Mouse (Mus musculus) regulatory T cell (primary cell): ENCODE measurements around the gene Rsph6a.
"Not testable (repeated sequence)": the region's sequence is repeated elsewhere in the genome, so short reads cannot be mapped to it uniquely, and the experiment has no call there.

Source experiments
- in situ Hi-C: fragments of 300-600 bp; cut with MboI, MseI; formaldehyde crosslinking; loops from one replicate; pipeline ENCODE4 v1.15.1; 2025; ENCODE audit warnings: high pct_unique_total_duplicates

The Rsph6a gene

GRCm38 (mm10) chr7:19046286-19047069 lies 8.0 kb upstream of the Rsph6a start:
- in situ Hi-C loops: no loop called here

DNA sequence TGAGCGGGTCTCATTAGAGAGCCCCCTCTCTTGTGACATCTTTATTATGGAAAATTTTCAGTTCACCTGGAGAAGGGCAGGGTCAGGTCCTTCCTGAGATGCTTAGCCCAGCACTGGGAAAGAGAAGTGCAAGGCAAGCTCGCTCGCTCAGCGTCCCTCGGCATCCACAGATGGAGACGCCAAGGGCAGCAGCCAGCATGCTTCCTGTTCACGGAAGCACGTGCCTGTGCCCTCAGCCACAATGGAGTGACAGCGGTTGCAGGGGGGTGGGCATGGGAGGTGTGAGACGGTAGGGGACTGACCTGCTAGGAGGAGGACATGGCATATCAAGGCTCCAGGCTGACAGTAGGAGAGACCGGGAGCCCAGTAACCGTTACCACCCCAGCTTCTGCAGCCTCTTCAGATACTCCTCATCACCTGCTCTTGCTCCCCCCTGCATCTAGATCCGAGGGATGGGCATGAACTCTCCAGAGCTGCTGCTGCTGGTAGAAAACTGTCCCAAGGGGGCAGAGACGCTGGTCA lies 6.4 kb upstream of the Rsph6a start:
- in situ Hi-C loops: no loop called here

GRCm38 (mm10) chr7:19049252-19049651 lies 5.2 kb upstream of the Rsph6a start:
- in situ Hi-C loops: no loop called here

DNA sequence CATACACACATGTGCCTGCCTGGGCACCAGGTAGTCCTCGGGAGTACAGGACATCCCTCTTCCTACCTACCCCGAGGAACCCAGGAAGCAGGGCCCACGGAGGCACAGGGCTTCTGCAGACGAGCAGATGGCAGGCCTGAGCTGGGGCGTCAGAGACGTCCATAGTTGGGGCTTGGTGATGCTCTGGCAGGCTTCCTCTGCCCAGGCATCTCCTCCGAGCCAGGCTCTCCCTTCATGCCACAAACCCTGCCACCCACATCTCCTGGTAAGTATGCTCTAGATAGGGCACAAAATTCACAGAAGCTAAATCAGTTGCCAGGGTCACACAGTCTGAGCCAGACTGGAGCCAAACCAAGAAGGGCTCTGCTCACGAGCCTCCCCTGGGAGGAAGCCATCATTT lies 4.3 kb upstream of the Rsph6a start:
- in situ Hi-C loops: no loop called here

GRCm38 (mm10) chr7:19051161-19051560 lies 3.3 kb upstream of the Rsph6a start:
- in situ Hi-C loops: no loop called here

GRCm38 (mm10) chr7:19052345-19053135 lies 1.9 kb upstream of the Rsph6a start:
- in situ Hi-C loops: no loop called here

- in situ Hi-C loops: no loop called here
Measured at GRCm38 (mm10) chr7:19053136-19053532, 1.4 kb upstream of the Rsph6a start.

- in situ Hi-C loops: no loop called here
Measured at GRCm38 (mm10) chr7:19054777-19055076, 237 bp downstream of the Rsph6a start.

GRCm38 (mm10) chr7:19055108-19055507 lies 618 bp downstream of the Rsph6a start:
- in situ Hi-C loops: no loop called here

DNA sequence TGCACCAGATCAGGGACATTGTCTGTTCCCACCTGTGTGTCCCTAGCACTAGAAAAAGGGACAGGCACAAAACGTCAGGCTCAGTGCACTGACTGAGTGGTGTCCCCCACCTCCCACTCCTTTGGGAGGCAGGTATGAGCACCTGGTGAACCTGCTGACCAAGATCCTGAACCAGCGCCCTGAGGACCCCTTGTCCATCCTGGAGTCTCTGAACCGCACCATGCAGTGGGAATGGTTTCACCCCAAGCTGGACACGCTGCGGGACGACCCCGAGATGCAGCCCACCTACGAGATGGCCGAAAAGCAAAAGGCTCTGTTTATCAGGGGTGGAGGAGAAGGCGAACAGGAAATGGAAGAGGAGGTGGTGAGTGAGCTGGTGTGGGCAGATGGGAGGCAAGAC lies 2.9 kb downstream of the Rsph6a start:
- in situ Hi-C loops: no loop called here

DNA sequence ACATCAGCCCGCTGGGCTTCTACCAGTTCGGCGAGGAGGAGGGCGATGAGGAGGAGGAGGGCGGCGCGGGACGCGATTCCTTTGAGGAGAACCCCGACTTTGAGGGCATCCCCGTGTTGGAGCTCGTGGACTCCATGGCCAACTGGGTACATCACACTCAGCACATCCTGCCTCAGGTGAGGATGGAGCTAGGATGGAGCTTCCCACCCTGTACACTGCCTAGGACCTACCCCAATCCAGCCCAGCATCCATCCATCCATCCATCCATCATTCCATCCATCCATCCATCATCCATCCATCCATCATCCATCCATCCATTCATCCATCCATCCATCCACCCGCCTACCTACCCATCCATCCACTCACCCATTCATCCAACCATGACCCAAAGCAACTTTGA lies 11.4 kb downstream of the Rsph6a start:
- in situ Hi-C loops: no loop called here

DNA sequence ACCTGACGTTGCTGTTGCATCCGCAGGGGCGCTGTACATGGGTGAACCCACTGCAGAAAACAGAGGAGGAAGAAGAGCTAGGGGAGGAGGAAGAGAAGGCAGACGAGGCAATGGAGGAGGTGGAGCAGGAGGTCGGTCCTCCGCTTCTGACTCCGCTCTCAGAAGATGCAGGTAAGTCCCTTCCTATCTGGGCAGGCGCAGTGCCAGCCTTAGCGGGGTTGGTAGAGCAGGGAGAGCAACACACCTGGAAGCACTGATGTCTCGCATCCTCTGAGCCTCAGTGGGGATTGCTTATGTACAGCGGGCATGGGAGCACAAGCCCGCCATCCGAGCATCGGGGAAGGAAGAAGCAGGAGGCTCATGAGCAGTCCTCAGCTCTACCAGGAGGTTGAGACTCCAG lies 12.6 kb downstream of the Rsph6a start:
- in situ Hi-C loops: no loop called here

DNA sequence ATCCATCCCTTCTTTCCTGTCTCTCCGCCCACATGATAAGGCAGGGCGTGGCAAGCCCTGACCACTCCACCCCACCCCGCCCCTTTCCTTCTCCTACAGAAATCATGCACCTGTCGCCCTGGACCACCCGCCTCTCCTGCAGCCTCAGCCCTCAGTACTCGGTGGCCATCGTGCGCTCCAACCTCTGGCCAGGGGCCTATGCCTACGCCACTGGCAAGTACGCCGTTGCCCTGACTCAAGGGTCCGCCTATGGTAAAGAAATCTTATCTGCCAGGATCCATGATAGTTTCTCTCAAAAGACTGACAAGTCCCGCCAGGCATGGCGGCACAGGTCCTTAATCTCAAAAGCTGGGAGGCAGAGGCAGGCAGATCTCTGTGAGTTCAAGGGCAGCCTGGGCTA lies 13.4 kb downstream of the Rsph6a start:
- in situ Hi-C loops: no loop called here

GRCm38 (mm10) chr7:19068707-19069106 lies 14.2 kb downstream of the Rsph6a start:
- in situ Hi-C loops: no loop called here

DNA sequence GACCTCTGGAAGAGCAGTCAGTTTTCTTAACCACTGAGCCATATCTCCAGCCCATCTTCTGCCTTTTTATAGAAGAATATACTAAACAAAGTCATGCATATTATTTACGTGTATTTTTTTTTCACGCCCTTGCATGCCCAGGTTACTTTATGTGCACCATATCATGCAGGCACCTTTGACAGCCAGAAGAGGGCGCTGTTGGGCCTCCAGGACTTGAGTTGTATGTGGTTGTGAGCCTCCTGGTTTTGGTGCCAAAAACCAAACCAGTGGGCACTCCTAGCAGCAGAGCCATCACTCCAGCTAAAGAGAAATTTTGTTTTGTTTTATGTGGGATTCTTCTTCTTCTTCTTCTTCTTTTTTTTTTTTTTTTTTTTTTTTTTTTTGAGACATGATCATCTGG lies 15.0 kb downstream of the Rsph6a start:
- in situ Hi-C loops: no loop called here

DNA sequence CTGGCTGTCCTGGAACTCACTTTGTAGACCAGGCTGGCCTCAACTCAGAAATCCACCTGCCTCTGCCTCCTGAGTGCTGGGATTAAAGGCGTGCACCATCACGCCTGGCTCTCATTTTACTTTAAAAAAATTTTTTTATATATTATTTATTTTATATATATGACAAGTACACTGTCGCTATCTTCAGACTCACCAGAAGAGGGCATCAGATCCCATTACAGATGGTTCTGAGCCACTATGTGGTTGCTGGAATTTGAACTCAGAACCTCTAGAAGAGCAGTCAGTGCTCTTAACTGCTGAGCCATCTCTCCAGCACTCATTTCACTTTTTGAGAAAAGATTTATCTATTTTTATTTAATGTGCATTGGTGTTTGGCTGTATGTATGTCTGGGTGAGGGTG lies 16.5 kb downstream of the Rsph6a start:
- in situ Hi-C loops: not testable (repeated sequence)

DNA sequence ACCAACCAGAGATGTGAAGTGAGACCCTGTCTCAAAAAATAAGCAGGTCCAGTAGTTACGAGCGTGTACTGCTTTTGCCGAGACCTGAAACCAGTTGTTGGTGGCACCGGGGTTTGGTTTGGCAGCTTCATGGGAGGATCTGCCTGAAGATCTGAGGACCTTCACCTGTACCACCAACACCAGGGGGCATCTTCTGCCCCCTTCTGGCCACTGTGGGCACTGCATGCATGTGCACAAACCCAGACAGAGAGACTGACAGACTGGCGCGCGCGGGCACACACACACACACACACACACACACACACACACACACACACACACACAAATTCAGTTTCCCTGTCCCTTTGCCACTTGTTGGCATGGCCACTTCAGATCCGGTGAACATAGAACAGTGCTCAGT lies 19.0 kb downstream of the Rsph6a start:
- in situ Hi-C loops: no loop called here

GRCm38 (mm10) chr7:19074494-19074893 lies 20.0 kb downstream of the Rsph6a start:
- in situ Hi-C loops: no loop called here

- in situ Hi-C loops: no loop called here
Measured at GRCm38 (mm10) chr7:19075231-19075630, 20.7 kb downstream of the Rsph6a start.

DNA sequence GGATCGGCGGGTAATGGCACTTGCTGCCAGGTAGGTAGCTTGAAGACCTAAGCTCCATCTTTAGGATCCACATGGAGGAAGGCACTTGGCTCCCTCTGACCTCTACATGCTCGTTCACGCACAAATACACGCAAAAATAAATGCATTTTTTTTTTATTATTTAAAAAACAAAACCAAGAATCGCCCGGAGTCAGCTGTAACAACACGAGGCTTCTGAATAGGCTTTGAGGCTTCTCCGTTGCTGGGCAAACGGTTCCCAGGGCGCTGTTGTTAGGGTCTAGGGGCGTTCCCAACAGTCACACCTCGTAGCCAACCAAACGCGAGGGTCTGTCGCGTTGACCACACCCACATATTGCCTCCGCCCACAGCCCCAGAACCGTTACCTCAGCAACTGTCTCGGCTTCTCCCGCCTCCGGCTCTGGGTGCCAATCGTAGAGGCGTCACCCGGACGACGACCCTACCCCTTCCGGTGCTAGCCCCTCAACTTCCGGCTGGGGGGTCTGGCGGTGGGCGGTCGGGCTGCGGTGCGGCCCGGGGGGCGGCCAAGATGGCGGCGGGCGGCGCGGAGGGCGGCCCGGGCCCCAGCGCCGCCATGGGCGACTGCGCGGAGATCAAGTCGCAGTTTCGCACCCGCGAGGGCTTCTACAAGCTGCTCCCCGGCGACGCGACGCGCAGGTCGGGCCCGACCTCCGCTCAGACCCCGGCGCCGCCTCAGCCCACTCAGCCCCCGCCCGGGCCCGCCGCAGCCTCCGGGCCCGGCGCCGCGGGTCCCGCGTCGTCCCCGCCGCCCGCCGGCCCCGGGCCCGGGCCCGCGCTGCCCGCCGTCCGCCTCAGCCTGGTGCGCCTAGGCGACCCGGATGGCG lies 21.5 kb downstream of the Rsph6a start, which contains the start of gene Dmwd:
TSS of gene Dmwd (plus strand) at position 505 of the 863 bp plus-strand sequence.
- in situ Hi-C loops: no loop called here

- in situ Hi-C loops: no loop called here
Measured at GRCm38 (mm10) chr7:19076586-19076991, 22.1 kb downstream of the Rsph6a start.

DNA sequence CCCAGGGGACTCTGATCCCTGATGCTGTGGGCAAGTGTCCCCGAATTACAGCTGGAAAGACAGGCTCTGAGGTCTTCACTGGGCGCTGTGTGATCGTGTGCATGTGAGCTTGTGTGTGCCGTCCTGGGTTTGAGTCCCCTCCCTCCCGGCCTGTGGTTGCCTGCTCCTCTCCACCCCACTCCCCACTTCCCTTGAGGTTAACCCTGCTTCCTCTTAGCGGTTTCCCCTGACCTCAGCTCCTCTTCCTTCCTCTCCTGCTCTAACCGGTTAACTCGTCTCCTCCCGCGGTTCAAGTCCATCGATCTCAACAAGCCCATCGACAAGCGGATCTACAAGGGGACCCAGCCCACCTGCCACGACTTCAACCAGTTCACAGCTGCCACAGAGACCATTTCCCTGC lies 23.3 kb downstream of the Rsph6a start:
- in situ Hi-C loops: no loop called here
